Comparison of ENCODE assay signal across 13 mouse cellular contexts in the genomic region with DNA sequence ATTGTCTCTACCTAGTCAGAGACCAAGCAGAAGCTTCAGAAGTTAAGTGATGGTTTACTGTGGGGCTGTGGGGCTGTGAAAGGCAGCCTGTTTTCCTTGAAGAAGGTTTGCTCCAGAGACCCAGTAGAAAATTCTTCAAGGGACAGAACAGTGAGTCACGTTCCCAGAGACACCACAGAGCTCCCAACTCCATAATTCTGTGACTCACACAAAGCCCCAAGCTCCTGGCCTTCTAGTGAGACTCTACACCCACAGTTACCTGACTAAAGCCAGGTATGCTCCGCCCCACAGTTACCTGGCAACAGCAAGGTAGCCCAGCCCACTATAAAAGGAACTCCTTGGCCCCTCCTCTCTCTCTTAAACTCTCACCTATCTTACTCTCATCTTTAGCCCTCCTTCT. TPM values are rescaled to one million over a fixed set of nuclear protein-coding genes. Genes with fewer than 3 reads are reported as not detected.
"Had no signal": no experiment of that assay in that cellular context is flagged by ENCODE, and none has a peak within 500 bp of the region (broad histone marks: within the 10 kb centered on the region; RNA-seq: fewer than 3 reads in every experiment).

No protein-coding gene starts in this region.

- H3K4me3 ChIP-seq: lung, embryonic 15.5 days; megakaryocyte, embryonic 14.5 days; midbrain, embryonic 13.5 days; midbrain, embryonic 15.5 days; neural tube, embryonic 12.5 days had no signal

- H3K27me3 ChIP-seq: lung, embryonic 15.5 days; megakaryocyte, embryonic 14.5 days; midbrain, embryonic 13.5 days; midbrain, embryonic 15.5 days; neural tube, embryonic 12.5 days had no signal

- H3K27ac ChIP-seq: lung, embryonic 15.5 days; macrophage; midbrain, embryonic 13.5 days; midbrain, embryonic 15.5 days; neural tube, embryonic 12.5 days had no signal

- H3K4me1 ChIP-seq: lung, embryonic 15.5 days; megakaryocyte, embryonic 14.5 days; midbrain, embryonic 13.5 days; midbrain, embryonic 15.5 days; neural tube, embryonic 12.5 days had no signal

- DNase-seq: lung, adult 2 months; lung, postnatal 14 days; lung, postnatal 36 days; right cerebral cortex, postnatal 14 days; thymus, adult 2 months; thymus, postnatal 25 days; thymus, postnatal 4 days had no signal

- H3K36me3 ChIP-seq: lung, embryonic 15.5 days; midbrain, embryonic 13.5 days; midbrain, embryonic 15.5 days; neural tube, embryonic 12.5 days had no signal

- H3K9me3 ChIP-seq: lung, embryonic 15.5 days; midbrain, embryonic 13.5 days; midbrain, embryonic 15.5 days; neural tube, embryonic 12.5 days had no signal

RNA-seq across cellular contexts. Expression of gene Npy1r, which starts 54.6 kb away (rescaled TPM):
- polyA plus RNA-seq: macrophage had no signal
